Mouse (Mus musculus) fat pad, adult 2 months (tissue): ENCODE data around the gene Iqch.
"Not testable (repeated sequence)": the region's sequence is repeated elsewhere in the genome, so short reads cannot be mapped to it uniquely, and the experiment has no call there.

Experiments
- DNase-seq: peaks from one replicate; pipeline ENCODE4 v3.0.0-alpha.2; 2011; ENCODE audit warnings: low read depth, low spot score; ENCODE audit errors: extremely low read depth

Gene Iqch

DNA sequence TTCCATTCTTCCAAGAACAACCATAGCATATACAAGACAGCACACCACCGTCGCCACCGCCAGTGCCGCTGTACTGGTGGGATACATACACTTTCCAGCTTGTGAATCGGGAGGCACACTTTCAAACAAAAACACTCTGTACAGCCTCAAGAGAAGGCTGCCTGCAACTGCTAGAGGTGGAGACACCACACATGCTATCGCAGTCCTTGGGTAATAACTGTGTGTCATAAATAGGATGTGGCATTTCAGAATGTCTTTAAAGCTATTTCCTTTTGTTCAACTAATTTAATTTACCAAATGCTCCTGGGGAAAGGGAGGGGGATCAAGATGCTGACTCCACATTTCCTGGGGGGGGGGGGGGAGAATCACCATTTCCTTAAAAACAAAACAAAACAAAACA lies 34.0 kb downstream of the Iqch start:
- no peak for DNase-seq

DNA sequence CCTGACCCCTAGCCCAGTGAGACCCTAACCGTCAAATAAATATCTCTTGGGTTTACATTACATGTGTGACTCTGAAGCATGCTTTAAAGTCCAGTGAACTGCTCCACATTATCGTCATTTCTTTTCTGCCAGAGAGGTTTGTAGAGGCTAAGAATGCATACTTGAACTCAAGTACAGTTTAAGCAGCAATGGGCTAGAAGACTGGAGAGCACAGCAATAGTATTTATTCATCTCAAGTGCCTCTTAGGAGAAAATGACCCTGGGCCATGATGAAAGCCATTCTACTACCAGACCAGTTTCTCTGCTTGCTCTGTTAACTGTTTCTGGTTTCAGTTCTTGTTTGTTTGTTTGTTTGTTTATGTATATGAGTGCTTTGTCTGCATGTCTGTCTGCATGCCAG lies 38.9 kb downstream of the Iqch start:
- DNase-seq = no peak

DNA sequence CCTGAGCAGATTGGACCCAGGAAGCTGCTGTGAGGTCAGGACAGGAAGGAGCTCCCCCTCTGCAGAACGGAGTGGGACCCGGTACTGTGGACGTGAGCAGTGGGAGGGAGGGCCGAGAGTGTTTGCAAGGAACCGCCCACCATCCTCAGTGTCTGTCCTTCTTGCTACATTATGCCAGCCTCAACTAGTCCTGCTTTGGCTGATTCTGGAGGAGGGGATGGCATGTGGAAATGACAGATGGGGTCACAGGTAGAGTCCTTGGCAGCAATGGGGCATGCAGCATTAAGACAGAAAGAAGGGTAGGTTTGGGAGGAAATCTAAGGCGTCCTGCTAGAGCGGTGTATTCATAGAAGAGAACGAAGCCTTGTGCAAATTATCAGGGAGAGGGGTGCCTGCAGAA lies 40.4 kb downstream of the Iqch start:
- DNase-seq = no peak

DNA sequence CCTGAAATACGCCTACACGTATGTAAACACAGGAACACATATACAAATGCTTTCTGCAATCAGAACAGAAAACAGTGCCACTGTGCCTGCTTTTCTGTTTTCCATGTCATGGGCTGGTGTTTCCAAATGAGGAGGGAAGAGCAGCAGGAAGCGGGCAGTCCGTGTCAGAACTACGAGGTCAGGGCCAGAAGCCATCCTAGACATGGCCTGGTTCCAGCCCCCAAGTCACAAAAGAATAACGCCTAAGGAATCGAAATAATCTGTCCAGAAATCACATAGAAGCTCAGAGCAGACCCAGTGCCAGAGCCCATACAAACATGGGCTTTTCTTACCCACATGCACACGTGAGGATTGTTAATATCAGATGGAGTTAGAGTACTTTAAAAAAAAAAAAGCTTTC lies 45.4 kb downstream of the Iqch start:
- DNase-seq = no peak

DNA sequence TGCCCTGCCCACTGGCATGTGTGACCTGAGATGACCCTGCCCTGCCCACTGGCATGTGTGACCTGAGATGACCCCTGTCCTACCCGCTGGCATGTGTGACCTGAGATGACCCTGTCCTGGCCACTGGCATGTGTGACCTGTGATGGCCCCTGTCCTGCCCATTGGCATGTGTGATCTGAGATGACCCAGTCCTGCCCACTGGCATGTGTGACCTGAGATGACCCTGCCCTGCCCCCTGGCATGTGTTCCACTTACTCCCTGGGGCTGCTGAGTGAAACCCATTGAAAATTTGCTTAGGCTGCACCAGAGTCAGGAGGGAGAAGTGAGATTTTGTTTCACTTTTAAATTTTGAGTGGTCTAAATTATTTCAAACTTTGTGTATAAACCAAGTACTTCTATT lies 46.0 kb downstream of the Iqch start:
- no peak for DNase-seq

DNA sequence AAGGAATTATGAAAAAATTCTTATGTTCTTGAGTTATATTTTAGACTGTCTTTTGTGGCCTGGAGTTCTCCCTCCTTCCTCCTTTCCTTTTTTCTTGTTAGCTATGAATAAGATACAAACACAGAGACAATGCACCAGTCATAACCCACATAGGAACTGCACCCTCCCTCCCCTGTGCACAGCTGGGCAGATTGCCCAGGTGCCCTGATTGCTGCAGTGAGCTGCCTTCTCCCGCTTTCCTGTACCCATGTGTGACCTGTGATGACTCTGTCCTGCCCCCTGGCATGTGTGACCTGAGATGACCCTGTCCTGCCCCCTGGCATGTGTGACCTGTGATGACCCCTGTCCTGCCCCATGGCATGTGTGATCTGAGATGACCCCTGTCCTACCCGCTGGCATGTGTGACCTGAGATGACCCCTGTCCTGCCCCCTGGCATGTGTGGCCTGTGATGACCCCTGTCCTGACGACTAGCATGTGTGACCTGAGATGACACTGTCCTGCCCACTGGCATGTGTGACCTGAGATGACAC lies 46.8 kb downstream of the Iqch start:
- no peak for DNase-seq

DNA sequence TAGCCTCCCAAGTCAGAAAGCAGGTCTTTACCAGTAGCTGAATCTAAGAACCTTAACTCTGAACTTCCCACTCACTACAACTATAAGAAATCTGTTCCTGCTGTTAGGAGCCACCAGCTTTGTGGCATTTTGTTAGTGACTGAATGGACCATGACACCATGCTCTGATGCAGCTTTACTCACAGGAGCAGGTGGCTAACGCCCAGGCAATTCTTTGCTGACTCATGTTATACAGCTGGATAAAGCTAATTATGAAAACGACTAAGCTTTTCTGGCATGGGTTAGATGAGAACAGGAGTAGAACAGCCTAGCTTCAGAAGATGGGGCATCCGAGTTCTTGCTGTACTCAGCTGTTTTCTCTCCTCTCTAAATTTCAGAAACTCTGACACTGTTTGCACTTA lies 48.7 kb downstream of the Iqch start:
- no peak for DNase-seq

DNA sequence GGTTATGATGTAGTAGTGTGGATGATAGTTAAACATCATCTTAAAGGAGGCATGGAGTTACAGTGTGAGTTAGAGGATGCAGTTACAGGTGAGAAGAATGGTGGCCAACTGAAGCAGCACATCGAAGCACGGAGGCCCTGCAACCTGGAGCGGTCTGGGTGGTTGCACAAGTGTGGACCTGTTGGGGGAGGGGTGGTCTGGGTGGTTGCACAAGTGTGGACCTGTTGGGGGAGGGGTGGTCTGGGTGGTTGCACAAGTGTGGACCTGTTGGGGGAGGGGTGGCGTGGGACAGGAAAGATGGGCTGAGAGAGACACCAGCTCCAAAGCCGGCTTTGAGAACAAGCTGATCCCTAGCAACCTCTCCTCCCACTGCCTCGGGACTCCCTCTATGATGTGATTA lies 51.6 kb downstream of the Iqch start:
- not testable (repeated sequence) for DNase-seq

DNA sequence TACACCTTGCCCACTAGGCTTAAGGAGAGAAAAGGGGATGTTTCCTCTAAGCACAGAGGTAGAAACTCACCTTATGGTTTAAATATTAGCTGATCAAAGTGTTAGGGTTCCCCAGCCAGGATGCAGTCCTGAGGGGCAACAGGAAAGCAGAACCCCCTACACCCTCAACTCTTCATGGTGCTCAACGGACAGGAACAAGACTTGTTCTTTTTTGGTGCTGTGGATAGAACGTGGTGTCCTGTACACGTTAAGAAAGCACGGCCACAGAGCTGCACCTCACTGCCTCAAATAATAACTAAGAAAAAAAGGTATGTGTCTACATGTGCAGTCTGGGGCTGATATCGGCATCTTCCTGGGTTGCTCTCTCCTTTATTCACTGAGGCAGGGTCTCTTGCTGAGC lies 53.3 kb downstream of the Iqch start:
- no peak for DNase-seq

DNA sequence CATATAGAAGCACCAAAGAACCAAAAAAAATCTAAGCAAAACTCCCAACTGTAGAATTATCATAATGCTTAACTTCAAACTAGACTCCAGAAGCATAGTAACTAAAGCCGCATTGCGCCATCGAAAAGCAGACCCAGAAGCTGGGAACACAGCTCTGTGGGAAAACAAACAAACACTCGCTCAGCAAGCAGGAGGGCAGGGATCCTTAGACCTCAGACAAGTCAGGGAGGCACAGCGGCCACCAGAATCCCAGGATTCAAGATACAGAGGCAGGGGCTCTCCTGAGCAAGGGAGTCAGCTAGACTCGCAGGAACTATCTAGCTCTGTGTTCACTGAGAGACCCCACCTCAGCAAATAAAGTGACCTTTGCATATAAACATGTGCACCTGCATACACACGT lies 60.4 kb downstream of the Iqch start:
- DNase-seq = no peak

DNA sequence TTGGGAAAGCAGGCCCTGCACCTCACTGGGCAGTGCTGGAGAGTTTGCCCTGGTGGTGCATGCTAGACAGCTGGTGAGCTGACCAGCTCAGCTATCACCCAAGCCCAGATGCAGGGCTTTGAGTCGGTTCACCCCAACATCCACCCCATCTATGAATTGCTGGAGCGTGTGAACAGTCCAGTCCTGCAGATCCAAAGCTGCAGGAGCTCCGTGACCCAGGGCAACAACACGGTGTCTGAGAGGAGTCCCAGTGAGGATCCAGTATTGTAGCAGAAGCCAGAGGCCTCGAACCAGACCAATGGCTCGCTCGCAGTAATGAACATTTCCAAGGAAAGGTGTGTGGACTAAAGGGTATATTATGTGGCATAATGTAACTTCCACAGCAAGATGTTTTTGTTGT lies 61.0 kb downstream of the Iqch start:
- DNase-seq = no peak

DNA sequence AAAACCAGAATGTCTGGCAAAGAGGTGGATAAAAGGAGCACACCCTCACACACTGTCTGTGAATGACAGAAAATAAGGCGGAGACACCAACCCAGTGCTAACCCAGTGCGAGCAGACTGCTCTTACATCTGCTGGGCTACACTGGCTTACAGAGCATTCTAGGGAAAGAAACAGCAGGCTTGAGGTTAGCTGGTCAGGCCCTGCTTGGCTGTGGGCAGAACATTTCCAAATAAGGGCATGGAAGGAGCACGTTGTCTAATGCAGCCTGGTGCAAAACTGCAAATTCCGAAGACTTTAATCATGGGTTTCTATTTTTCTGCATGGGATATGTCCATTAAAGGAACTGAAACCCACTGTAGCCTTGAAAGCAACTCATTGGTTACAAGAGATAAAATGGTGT lies 64.8 kb downstream of the Iqch start:
- no peak for DNase-seq

DNA sequence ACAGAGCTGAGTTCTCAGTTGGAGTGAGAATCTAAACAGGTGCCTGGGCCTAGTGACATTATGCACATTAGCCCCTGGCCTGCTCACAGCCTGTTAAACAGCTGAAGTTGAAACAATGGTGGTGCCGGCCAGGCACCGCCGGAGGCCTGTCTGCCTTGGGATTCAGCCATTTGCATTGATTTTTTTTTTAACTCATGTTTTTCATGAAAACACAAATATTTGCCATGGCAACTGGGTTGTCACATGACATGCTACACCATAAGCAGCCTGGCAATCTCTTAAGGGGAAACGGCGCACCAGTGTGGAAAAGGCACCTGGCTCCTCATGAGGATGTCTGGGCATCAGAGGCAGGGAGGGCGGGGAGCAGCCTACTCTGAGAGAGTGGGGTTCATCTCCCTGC lies 67.3 kb downstream of the Iqch start:
- DNase-seq = no peak

DNA sequence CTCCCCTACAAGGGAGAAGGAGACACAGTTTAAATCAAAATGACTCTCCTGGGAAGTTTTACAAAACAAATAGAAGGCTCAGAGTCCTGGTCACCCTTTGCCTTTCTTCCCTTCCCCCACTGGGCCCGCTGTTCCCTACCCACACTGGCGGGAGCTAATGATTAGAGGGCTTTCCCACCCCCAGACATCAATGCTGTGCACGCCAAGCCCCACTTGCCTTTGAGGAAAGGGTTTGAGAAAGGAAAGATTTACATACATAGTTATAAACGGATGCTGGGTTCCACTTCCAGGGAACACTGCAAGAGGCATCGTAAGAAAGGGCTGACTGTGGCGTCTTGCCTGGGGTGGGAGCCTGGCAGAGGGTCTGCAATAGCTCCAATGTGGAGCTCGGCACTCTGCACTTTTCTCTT lies 67.9 kb downstream of the Iqch start:
- no peak for DNase-seq

DNA sequence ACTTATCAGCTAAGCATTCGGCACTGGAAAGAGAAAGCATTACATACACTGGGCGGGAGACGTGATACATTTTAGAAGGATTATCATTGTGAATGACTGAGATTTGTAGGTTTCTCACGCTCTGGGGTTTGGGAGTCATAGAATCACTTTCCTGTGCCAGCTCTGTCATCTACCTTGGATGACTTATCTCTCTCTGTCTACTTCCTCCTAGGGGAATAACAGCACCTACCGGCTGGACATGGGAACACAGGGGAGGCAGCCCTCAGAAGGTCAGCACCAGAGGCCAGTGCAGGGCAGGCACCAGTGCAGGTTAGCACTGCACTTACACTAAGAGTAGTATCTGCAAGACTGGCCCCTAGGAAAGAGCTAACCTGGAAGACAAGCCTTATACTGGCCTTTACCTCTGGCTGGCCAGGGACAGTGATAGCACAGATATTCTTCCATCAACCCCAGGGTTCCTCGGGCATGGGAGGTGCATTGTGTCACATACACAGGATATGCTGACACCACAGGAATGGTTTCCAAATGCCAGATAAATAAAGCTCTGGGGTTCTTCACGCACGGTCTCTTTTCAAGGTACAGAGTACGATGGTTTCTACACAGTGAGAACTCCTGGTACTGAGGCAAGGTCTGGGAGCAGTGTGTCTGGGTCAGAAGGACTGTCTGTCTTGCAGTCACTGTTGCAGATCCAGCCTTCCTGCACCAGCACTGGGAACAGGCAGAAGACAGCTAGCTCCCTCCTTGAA lies 69.2 kb downstream of the Iqch start:
- no peak for DNase-seq

DNA sequence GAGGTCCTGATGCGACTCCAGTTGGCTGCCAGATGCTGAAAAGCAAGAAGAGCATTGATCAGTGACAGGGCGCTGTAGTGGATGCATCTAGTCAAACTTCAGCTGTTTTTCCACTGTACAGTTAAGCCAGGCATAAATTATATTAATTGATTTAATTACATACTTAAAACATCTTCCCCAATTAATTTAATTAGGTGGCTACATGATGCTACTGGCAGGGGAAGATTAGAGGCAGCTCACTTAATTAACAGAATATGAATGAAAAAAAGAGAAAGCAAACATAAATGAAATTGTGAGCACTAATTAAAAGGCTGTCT lies 78.4 kb downstream of the Iqch start:
- no peak for DNase-seq

DNA sequence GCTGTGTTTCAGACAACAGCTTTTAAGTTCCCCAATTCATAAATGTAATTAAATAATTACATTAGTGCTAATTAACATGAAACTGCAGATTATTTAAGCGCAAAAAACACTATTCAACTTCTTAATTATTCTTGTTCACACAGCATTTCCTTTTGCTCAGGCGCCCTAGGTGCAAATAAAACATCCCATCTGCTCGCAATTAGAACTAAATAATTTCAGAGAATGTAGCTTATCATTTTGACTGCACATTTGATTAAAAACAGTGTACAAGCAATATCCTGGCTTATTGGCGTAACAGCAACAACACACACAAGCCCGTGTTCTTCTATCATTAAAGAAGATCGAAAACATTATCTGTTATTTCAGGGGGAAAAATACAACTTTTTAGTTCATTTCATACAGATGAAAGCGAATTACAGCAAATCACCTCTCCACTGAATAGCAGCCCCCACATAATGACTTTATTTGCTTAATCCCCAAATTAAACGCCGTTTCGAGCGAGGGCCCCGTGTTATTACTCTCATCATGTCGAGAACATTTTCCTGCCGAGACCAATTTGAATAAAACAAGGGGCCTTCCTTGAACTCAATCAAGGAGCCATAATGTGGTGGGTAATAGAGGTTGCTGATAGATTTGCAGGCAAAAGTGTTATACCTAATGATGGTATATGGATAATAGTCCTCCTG lies 78.9 kb downstream of the Iqch start:
- DNase-seq = no peak

DNA sequence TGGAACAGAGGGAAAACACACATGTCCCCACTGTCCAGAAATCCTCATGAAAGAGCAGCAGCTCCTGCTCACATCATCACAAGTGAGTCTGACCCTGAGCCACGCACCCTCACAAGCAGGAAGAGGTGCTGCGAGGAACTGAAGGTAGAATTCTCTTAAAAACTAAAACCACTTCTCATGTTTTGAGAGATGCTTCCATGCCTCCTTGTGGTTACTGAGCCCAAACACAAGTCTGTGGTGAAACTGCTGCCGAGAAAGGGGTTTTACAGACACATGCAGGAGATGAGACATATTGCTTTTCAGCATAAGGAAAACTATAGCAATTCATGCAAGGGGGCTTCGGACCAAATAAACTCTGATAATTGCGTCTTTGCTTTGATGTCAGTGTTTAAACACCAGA lies 89.4 kb downstream of the Iqch start:
- no peak for DNase-seq

DNA sequence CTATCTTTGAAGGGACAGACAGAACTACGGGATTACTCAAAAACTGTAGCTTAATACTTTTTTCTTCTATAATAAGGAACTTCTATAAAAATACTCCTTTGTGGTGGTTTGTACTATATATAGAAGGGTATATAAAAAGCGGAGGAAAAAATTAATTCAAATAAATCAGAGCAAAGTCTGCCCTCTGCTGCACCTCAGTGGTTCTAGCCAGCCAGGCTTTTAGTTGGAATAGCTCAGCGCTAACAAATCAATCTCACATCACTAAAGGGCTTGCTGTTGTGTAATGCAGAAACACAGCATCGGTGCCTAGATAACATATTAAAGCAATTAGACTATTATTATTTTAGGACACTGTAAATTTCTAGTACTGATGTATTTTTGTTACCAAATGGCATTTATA lies 91.3 kb downstream of the Iqch start:
- no peak for DNase-seq

DNA sequence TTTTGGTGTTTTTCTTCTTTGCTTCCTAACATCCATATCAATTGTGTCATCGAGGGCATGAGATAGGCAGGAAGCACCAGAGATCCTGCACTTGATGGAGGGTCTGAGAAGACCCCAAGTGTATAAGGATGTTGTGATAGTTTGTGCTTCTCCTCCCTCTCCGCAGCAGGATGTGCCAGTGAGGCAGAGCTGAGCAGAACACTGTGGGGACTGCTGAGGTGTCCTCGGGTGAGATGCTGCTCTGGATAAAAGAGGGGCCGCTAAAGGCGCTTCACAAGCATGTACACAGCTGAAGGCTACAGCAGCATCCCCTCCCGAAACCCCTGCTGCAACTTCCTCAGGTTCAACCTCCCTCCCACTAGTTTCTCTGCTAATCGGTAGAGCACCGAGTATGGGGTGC lies 95.2 kb downstream of the Iqch start:
- DNase-seq = no peak

DNA sequence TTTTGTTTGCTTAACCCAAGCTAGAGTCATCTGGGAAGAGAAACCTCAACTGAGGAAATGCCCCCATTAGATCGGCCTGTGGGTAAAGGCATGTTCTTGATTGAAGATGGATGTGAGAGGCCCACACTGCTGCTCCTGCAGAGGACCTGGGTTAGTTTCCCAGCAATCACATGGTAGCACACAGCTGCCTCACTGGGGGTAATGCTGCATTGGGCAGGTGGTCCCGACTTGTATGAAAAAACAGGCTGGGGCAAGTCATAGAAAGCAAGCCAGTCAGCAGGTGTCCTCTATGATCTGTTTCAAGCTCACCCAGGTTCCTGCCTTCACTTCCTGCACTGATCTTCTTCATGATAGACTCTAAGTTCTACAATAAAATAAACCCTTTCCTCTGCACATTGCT lies 98.4 kb downstream of the Iqch start:
- no peak for DNase-seq

DNA sequence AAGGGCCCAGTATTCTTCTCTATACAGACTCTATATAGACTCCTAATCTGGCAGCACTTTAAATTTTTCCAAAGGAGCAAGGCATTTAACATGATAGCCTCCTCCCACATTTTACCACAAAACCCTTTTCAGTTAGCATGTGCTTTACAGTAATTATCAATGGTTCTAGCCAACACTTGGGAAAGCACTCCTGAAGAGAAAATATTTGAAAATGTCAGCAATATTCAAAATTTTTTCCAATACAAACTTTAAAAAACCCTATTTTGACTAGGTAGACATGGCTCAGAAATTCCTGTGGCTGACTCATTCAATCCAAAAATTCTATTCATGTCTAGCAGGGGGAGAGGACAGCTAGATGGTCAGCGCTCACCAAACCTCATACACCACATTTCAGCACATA lies 100.8 kb downstream of the Iqch start:
- DNase-seq = no peak

DNA sequence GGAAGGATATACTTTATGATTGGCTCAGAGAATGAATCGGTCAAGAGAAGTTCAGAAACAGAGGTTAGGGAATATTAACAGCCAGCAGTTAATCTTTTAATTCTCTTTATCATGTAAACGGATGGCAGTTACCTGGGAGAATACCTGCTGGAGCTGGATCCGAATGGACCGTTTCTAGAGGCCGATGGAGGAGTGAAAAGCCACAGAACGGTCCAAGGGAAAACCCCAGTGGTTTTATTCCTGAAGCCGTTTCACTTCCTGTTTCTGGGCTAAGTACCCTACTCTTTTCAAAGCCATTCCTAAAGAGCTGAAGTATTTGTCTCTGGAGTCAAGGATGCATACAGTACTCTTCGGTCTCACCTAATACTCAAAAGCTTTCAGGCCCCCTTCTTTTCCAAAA lies 102.4 kb downstream of the Iqch start:
- DNase-seq = no peak
